ENCODE assay signal across 12 mouse cellular contexts in the genomic region with DNA sequence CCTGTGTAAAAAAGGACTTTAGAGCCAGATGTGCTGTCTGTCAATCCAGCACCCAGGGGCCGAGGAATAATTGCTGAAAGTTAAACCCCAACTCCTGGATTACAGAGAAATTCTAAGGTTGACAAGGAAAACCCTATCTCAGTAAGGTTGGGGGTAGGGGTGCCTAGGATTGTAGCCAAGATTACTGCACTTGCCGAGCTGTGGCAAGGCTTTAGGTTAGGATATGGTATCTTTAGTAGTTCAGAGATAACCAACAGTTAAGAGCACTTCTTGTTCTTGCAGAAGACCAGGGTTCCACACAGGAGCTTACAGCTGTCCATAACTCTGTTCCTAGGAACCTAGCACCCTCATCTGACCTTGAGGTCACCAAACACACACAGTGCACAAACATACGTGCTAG. TPM values are rescaled to one million over a fixed set of nuclear protein-coding genes. Genes with fewer than 3 reads are reported as not detected.
A peak's percentile ranks its signal among the peaks of the same experiment; 100 is the strongest.
DNase-seq lines count a peak whose midpoint lies in the region; ATAC-seq and TF ChIP-seq lines count a peak whose summit lies in the region.
"Had no signal": no experiment of that assay in that cellular context is flagged by ENCODE, and none has a peak within 500 bp of the region (broad histone marks: within the 10 kb centered on the region; RNA-seq: fewer than 3 reads in every experiment).

No protein-coding gene starts in this region.

- 55% methylated on average over 3 of the region's 3 CpGs for WGBS in heart, embryonic 15.5 days
- WGBS in intestine, embryonic 15.5 days = 64% methylated on average over 3 of the region's 3 CpGs
- 55% methylated on average over 3 of the region's 3 CpGs for WGBS in stomach, postnatal 0 days

- no peak overlapping the region for H3K9ac ChIP-seq in heart, embryonic 15.5 days
- H3K9ac ChIP-seq in intestine, embryonic 15.5 days = 0 out of 2 replicates have a peak overlapping the region, but pooled peaks have one; percentile 74
- peak overlapping the region; percentile 79; the same call in 1 of the 2 replicates for H3K9ac ChIP-seq in stomach, postnatal 0 days (ENCODE audit: low read length)

- TF ChIP-seq CTCF in testis, adult 2 months (IDR thresholded peaks at IDR 0.05; ENCODE audit: control insufficient read depth, insufficient read depth, insufficient replicate concordance, low read depth, low read length) = no peak
- no peak for TF ChIP-seq CTCF in stomach, postnatal 0 days (IDR thresholded peaks at IDR 0.05; ENCODE audit: low read depth)

- H3K27ac ChIP-seq in heart, embryonic 15.5 days = no peak overlapping the region
- no peak overlapping the region for H3K27ac ChIP-seq in testis, adult 2 months (ENCODE audit: control insufficient read depth, insufficient read depth, low read depth, low read length)
- H3K27ac ChIP-seq in intestine, embryonic 15.5 days = no peak overlapping the region
- no peak overlapping the region for H3K27ac ChIP-seq in stomach, postnatal 0 days (replicated peaks)

- no peak for DNase-seq in heart, postnatal 36 days
- no peak for DNase-seq in testis, postnatal 14 days (ENCODE audit: low spot score)
- DNase-seq in stomach, postnatal 0 days (ENCODE audit: low spot score) = no peak
- no peak for DNase-seq in urinary bladder, postnatal 25 days (ENCODE audit: low spot score)
- no peak for DNase-seq in thymus, postnatal 10 days (ENCODE audit: low spot score in 2 of 2)
- DNase-seq: adrenal gland, adult 8-10 months; cerebellum, postnatal 36 days; kidney, adult 11 months; lung, postnatal 14 days had no signal

- no peaks in the 10 kb centered on the region; the same call in 1 of the 2 replicates for H3K36me3 ChIP-seq in heart, embryonic 15.5 days
- H3K36me3 ChIP-seq in testis, adult 2 months (ENCODE audit: control insufficient read depth, insufficient read depth, low read length) = no peaks in the 10 kb centered on the region
- H3K36me3 ChIP-seq in intestine, embryonic 15.5 days = no peaks in the 10 kb centered on the region
- H3K36me3 ChIP-seq in stomach, postnatal 0 days (ENCODE audit: control insufficient read depth, insufficient read depth, low read length) = no peaks in the 10 kb centered on the region

- no peak for ATAC-seq in heart, embryonic 15.5 days (replicated peaks; ENCODE audit: insufficient number of reproducible peaks, insufficient read depth, low FRiP score, low read depth)
- no peak for ATAC-seq in intestine, embryonic 15.5 days
- no peak for ATAC-seq in stomach, postnatal 0 days (ENCODE audit: low FRiP score, low TSS enrichment)

- no peaks in the 10 kb centered on the region for H3K9me3 ChIP-seq in heart, embryonic 15.5 days (replicated peaks)
- H3K9me3 ChIP-seq in intestine, embryonic 15.5 days = no peaks in the 10 kb centered on the region
- no peaks in the 10 kb centered on the region for H3K9me3 ChIP-seq in stomach, postnatal 0 days (ENCODE audit: control insufficient read depth, low read length)

- peak overlapping the region; percentile 89 for H3K4me2 ChIP-seq in heart, embryonic 15.5 days
- no peak overlapping the region for H3K4me2 ChIP-seq in intestine, embryonic 15.5 days (replicated peaks)
- peak overlapping the region; percentile 62 for H3K4me2 ChIP-seq in stomach, postnatal 0 days (replicated peaks; ENCODE audit: low read depth)

- TF ChIP-seq POLR2A in testis, adult 2 months (IDR thresholded peaks at IDR 0.05; ENCODE audit: control insufficient read depth, low read depth, low read length) = no peak

- no peak for TF ChIP-seq EP300 in stomach, postnatal 0 days (optimal IDR thresholded peaks at IDR 0.05)

- no peaks in the 10 kb centered on the region for H3K27me3 ChIP-seq in heart, embryonic 15.5 days
- H3K27me3 ChIP-seq in testis, adult 2 months (ENCODE audit: control insufficient read depth, insufficient read depth, low read length) = no peaks in the 10 kb centered on the region
- no peaks in the 10 kb centered on the region for H3K27me3 ChIP-seq in intestine, embryonic 15.5 days (replicated peaks)
- no peaks in the 10 kb centered on the region for H3K27me3 ChIP-seq in stomach, postnatal 0 days (ENCODE audit: control insufficient read depth, insufficient read depth, low read length)

- H3K4me3 ChIP-seq in heart, embryonic 15.5 days = peak overlapping the region; percentile 100
- H3K4me3 ChIP-seq in testis, adult 2 months (ENCODE audit: control insufficient read depth, low read depth, low read length) = peak overlapping the region; percentile 98; the same call in 1 of the 2 replicates
- H3K4me3 ChIP-seq in intestine, embryonic 15.5 days (replicated peaks) = peak overlapping the region; percentile 86; the same call in 1 of the 2 replicates
- peak overlapping the region; percentile 99; the same call in 1 of the 2 replicates for H3K4me3 ChIP-seq in stomach, postnatal 0 days (ENCODE audit: low read depth, low read length)

- peaks cover 25% of the 10 kb centered on the region for H3K4me1 ChIP-seq in heart, embryonic 15.5 days (replicated peaks)
- no peaks in the 10 kb centered on the region; the same call in 1 of the 2 replicates for H3K4me1 ChIP-seq in testis, adult 2 months (ENCODE audit: control insufficient read depth, insufficient read depth, low read length)
- peaks cover 23% of the 10 kb centered on the region for H3K4me1 ChIP-seq in intestine, embryonic 15.5 days (replicated peaks)
- 0 out of 2 replicates have a peak, but pooled peaks cover 3% of the 10 kb centered on the region for H3K4me1 ChIP-seq in stomach, postnatal 0 days (replicated peaks; ENCODE audit: control insufficient read depth, insufficient read depth)

- intact Hi-C loops in heart, postnatal 36 days (cut with DNase I) = no loop called here

RNA-seq across cellular contexts. Expression of gene Phf13, which starts 1.6 kb away (rescaled TPM):
- 15.2 and 20.7 TPM in 2 replicates for polyA plus RNA-seq in heart, embryonic 15.5 days (2015; fragmentation: Nextera tagmentation; extraction: Ambion mirVana)
- 1 to 10 TPM; 6.4 to 7.0 TPM for total RNA-seq in heart, postnatal 36 days (2021)
- polyA plus RNA-seq in testis, adult 2 months (2012; rRNA removed) = 41.8 and 43.6 TPM in 2 replicates
- polyA plus RNA-seq in intestine, embryonic 15.5 days (2015; fragmentation: Nextera tagmentation; extraction: Ambion mirVana) = 20.4 and 21.0 TPM in 2 replicates
- polyA plus RNA-seq in stomach, postnatal 0 days (2015; fragmentation: Nextera tagmentation; extraction: Ambion mirVana) = 12.4 and 12.7 TPM in 2 replicates

RNA-seq across cellular contexts. Expression of gene Thap3, which starts 8.9 kb away (rescaled TPM):
- polyA plus RNA-seq in heart, embryonic 15.5 days (2015; fragmentation: Nextera tagmentation; extraction: Ambion mirVana) = 26.3 and 34.4 TPM in 2 replicates
- 10 to 100 TPM; 12.8 to 12.9 TPM for total RNA-seq in heart, postnatal 36 days (2021)
- 4.2 and 5.5 TPM in 2 replicates for polyA plus RNA-seq in testis, adult 2 months (2012; rRNA removed)
- polyA plus RNA-seq in intestine, embryonic 15.5 days (2015; fragmentation: Nextera tagmentation; extraction: Ambion mirVana) = 31.2 and 32.0 TPM in 2 replicates
- 22.2 and 23.5 TPM in 2 replicates for polyA plus RNA-seq in stomach, postnatal 0 days (2015; fragmentation: Nextera tagmentation; extraction: Ambion mirVana)

RNA-seq across cellular contexts. Expression of gene Klhl21, which starts 10.9 kb away (rescaled TPM):
- 26.1 and 30.9 TPM in 2 replicates for polyA plus RNA-seq in heart, embryonic 15.5 days (2015; fragmentation: Nextera tagmentation; extraction: Ambion mirVana)
- 10 to 100 TPM; 86.2 to 91.5 TPM for total RNA-seq in heart, postnatal 36 days (2021)
- polyA plus RNA-seq in testis, adult 2 months (2012; rRNA removed) = 17.1 TPM in 2 replicates
- polyA plus RNA-seq in intestine, embryonic 15.5 days (2015; fragmentation: Nextera tagmentation; extraction: Ambion mirVana) = 10.6 and 10.9 TPM in 2 replicates
- polyA plus RNA-seq in stomach, postnatal 0 days (2015; fragmentation: Nextera tagmentation; extraction: Ambion mirVana) = 11.2 and 11.9 TPM in 2 replicates

RNA-seq across cellular contexts. Expression of gene Zbtb48, which starts 29.8 kb away (rescaled TPM):
- polyA plus RNA-seq in heart, embryonic 15.5 days (2015; fragmentation: Nextera tagmentation; extraction: Ambion mirVana) = 10.6 and 14.1 TPM in 2 replicates
- total RNA-seq in heart, postnatal 36 days (2021) = 1 to 10 TPM; 3.5 to 4.4 TPM
- polyA plus RNA-seq in testis, adult 2 months (2012; rRNA removed) = 18.2 and 22.4 TPM in 2 replicates
- polyA plus RNA-seq in intestine, embryonic 15.5 days (2015; fragmentation: Nextera tagmentation; extraction: Ambion mirVana) = 15.6 and 19.0 TPM in 2 replicates
- polyA plus RNA-seq in stomach, postnatal 0 days (2015; fragmentation: Nextera tagmentation; extraction: Ambion mirVana) = 10.1 and 10.6 TPM in 2 replicates

RNA-seq across cellular contexts. Expression of gene Tas1r1, which starts 40.7 kb away (rescaled TPM):
- polyA plus RNA-seq in heart, embryonic 15.5 days (2015; fragmentation: Nextera tagmentation; extraction: Ambion mirVana) = 0.25 and 0.46 TPM in 2 replicates
- not detected for total RNA-seq in heart, postnatal 36 days (2021)
- 30.2 and 37.6 TPM in 2 replicates for polyA plus RNA-seq in testis, adult 2 months (2012; rRNA removed)
- polyA plus RNA-seq in intestine, embryonic 15.5 days (2015; fragmentation: Nextera tagmentation; extraction: Ambion mirVana) = 0.19 and 0.44 TPM in 2 replicates
- 0.12 and 0.16 TPM in 2 replicates for polyA plus RNA-seq in stomach, postnatal 0 days (2015; fragmentation: Nextera tagmentation; extraction: Ambion mirVana)
